Mouse (Mus musculus) MEL (cell line): Measurements from ENCODE around the gene Il12rb1.

Source experiments
- NELFE ChIP-seq: IDR thresholded peaks from 2 replicates; pipeline ENCODE4 v1.6.1; 2011; ENCODE audit warnings: low read depth, low read length, improper control_type of control experiment
- ZNF384 ChIP-seq: IDR thresholded peaks from 2 replicates; pipeline ENCODE4 v1.6.1; 2012; ENCODE audit warnings: low read depth, mild to moderate bottlenecking, inconsistent platforms, low read length, improper control_type of control experiment

DNA sequence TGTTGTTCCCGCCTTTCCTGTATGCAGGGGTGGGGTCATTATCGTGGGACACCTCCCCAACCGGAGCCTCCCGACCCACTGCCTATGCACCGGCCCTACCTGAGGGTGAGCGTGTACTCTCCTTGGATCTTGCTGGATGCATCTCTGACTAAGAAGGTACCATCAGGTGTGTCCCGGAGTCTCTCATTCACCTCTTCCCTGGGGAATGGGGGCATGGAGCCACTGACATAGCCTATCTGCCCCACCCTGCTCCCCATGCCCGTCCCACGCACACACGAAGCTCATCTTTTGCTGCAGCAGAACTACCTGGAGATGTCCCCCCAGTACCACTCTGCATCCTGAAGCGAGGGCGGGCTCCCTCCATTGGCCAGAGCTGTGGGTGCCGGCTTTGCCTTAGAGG, 37.5 kb upstream of the Il12rb1 start:
- TF ChIP-seq ZNF384 (no peak), NELFE (no peak)
